Comparison of ENCODE assay signal across 8 mouse cellular contexts in genomic region chr1:91494457-91495140, GRCm38 (mm10). TPM values are rescaled to one million over a fixed set of nuclear protein-coding genes. Genes with fewer than 3 reads are reported as not detected.
DNase-seq lines count a peak whose midpoint lies in the region; ATAC-seq lines count a peak whose summit lies in the region.

Gene Traf3ip1, plus strand, starts transcription at chr1:91494647.

- peak within 1 kb of the TSS; percentile 80 for H3K4me2 ChIP-seq in embryonic facial prominence, embryonic 14.5 days (ENCODE audit: low read depth, low read length)
- peak within 1 kb of the TSS; percentile 90 for H3K4me2 ChIP-seq in kidney, embryonic 14.5 days (replicated peaks; ENCODE audit: low read depth, low read length)
- peak within 1 kb of the TSS; percentile 79 for H3K4me2 ChIP-seq in limb, embryonic 15.5 days

- peak within 1 kb of the TSS; percentile 81 for H3K9ac ChIP-seq in embryonic facial prominence, embryonic 14.5 days (ENCODE audit: low read depth, low read length)
- H3K9ac ChIP-seq in kidney, embryonic 14.5 days (ENCODE audit: low read depth, low read length): peak within 1 kb of the TSS; percentile 81
- peak within 1 kb of the TSS; percentile 60 for H3K9ac ChIP-seq in limb, embryonic 15.5 days

- H3K4me1 ChIP-seq in embryonic facial prominence, embryonic 14.5 days (ENCODE audit: control insufficient read depth, insufficient read depth, low read length): peaks cover 7% of the 10 kb centered on the region
- H3K4me1 ChIP-seq in kidney, embryonic 14.5 days (ENCODE audit: control insufficient read depth, insufficient read depth, low read length): peaks cover 7% of the 10 kb centered on the region
- peaks cover 14% of the 10 kb centered on the region for H3K4me1 ChIP-seq in limb, embryonic 15.5 days

- peak; percentile 87 for DNase-seq in 3T3-L1 (ENCODE audit: low read depth, low spot score)
- peak; percentile 88 to 89 for DNase-seq in adrenal gland, postnatal 4 days (ENCODE audit: low spot score in 2 of 2)
- peak; percentile 95 for DNase-seq in embryonic facial prominence, embryonic 14.5 days (ENCODE audit: low spot score)
- peak; percentile 88 to 90 for DNase-seq in heart, adult 9 months (ENCODE audit: low spot score in 2 of 2)
- peak; percentile 61 to 74 for DNase-seq in monocyte, adult 2 months (ENCODE audit: low read depth in 1 of 2, low spot score in 2 of 2)
- DNase-seq in spleen, postnatal 36 days (ENCODE audit: low spot score in 2 of 2): peak; percentile 91 to 92

- under 1% methylated on average over 77 of the region's 79 CpGs for WGBS in embryonic facial prominence, embryonic 14.5 days
- under 1% methylated on average over 65 of the region's 79 CpGs for WGBS in kidney, embryonic 14.5 days
- WGBS in limb, embryonic 15.5 days: under 1% methylated on average over 79 of the region's 79 CpGs

- H3K9me3 ChIP-seq in embryonic facial prominence, embryonic 14.5 days (ENCODE audit: control insufficient read depth, low read length): no peaks in the 10 kb centered on the region
- H3K9me3 ChIP-seq in kidney, embryonic 14.5 days (ENCODE audit: control insufficient read depth, low read length): no peaks in the 10 kb centered on the region
- no peaks in the 10 kb centered on the region for H3K9me3 ChIP-seq in limb, embryonic 15.5 days

- H3K27me3 ChIP-seq in embryonic facial prominence, embryonic 14.5 days (replicated peaks; ENCODE audit: control insufficient read depth, insufficient read depth, low read length): no peaks in the 10 kb centered on the region
- no peaks in the 10 kb centered on the region for H3K27me3 ChIP-seq in kidney, embryonic 14.5 days (ENCODE audit: control insufficient read depth, insufficient read depth, low read length)
- no peaks in the 10 kb centered on the region; the same call in 1 of the 2 replicates for H3K27me3 ChIP-seq in limb, embryonic 15.5 days

- H3K27ac ChIP-seq in embryonic facial prominence, embryonic 14.5 days (replicated peaks; ENCODE audit: low read depth, low read length): no peak within 1 kb of the TSS
- H3K27ac ChIP-seq in kidney, embryonic 14.5 days (ENCODE audit: low read depth, low read length): no peak within 1 kb of the TSS
- H3K27ac ChIP-seq in limb, embryonic 15.5 days: no peak within 1 kb of the TSS

- ATAC-seq in embryonic facial prominence, embryonic 14.5 days (ENCODE audit: low read depth): peak; percentile 99
- peak; percentile 99 for ATAC-seq in kidney, embryonic 14.5 days (ENCODE audit: low FRiP score, low TSS enrichment)
- ATAC-seq in limb, embryonic 15.5 days (ENCODE audit: insufficient number of reproducible peaks, low FRiP score, low TSS enrichment, low read depth): peak; percentile 90

- H3K4me3 ChIP-seq in embryonic facial prominence, embryonic 14.5 days (ENCODE audit: low read depth, low read length): peak within 1 kb of the TSS; percentile 93
- peak within 1 kb of the TSS; percentile 96 for H3K4me3 ChIP-seq in kidney, embryonic 14.5 days (ENCODE audit: low read length)
- H3K4me3 ChIP-seq in limb, embryonic 15.5 days: peak within 1 kb of the TSS; percentile 89

- H3K36me3 ChIP-seq in embryonic facial prominence, embryonic 14.5 days (ENCODE audit: control insufficient read depth, insufficient read depth, low read length): 0 out of 2 replicates have a peak, but pooled peaks cover 2% of the 10 kb centered on the region
- H3K36me3 ChIP-seq in kidney, embryonic 14.5 days (ENCODE audit: control insufficient read depth, insufficient read depth, low read length): peaks cover 2% of the 10 kb centered on the region; the same call in 1 of the 2 replicates
- no peaks in the 10 kb centered on the region for H3K36me3 ChIP-seq in limb, embryonic 15.5 days

RNA-seq across cellular contexts. Expression of gene Traf3ip1, which starts in this region (rescaled TPM):
- total RNA-seq in adrenal gland, postnatal 4 days (2021): 10 to 100 TPM; 10.5 to 12.6 TPM
- polyA plus RNA-seq in embryonic facial prominence, embryonic 14.5 days (2014; fragmentation: Nextera tagmentation; extraction: Ambion mirVana): 5.5 and 6.8 TPM in 2 replicates
- polyA plus RNA-seq in kidney, embryonic 14.5 days (2014; fragmentation: Nextera tagmentation; extraction: Ambion mirVana): 7.6 and 7.7 TPM in 2 replicates
- 6.2 and 6.9 TPM in 2 replicates for polyA plus RNA-seq in limb, embryonic 15.5 days (2015; fragmentation: Nextera tagmentation; extraction: Ambion mirVana)
